In genomic region chr11:80080826-80081728, GRCm38 (mm10) we compare ENCODE assay signal across 8 mouse cellular contexts. TPM values are rescaled to one million over a fixed set of nuclear protein-coding genes. Genes with fewer than 3 reads are reported as not detected.
DNase-seq lines count a peak whose midpoint lies in the region; ATAC-seq and TF ChIP-seq lines count a peak whose summit lies in the region.

Gene Crlf3 (minus strand): TSS chr11:80080991.

- H3K9me3 ChIP-seq in G1E (replicated peaks): peaks cover 7% of the 10 kb centered on the region
- H3K9me3 ChIP-seq in forebrain, postnatal 0 days (ENCODE audit: low read length): no peaks in the 10 kb centered on the region
- H3K9me3 ChIP-seq in lung, embryonic 16.5 days (ENCODE audit: control insufficient read depth, low read length): no peaks in the 10 kb centered on the region

- H3K9ac ChIP-seq in forebrain, postnatal 0 days: peak within 1 kb of the TSS; percentile 79
- peak within 1 kb of the TSS; percentile 99 for H3K9ac ChIP-seq in lung, embryonic 16.5 days (ENCODE audit: low read length)

- H3K4me3 ChIP-seq in G1E (ENCODE audit: low read depth, low read length): peak within 1 kb of the TSS; percentile 91
- peak within 1 kb of the TSS; percentile 77 for H3K4me3 ChIP-seq in forebrain, postnatal 0 days (ENCODE audit: low read depth, low read length)
- peak within 1 kb of the TSS; percentile 99 for H3K4me3 ChIP-seq in lung, embryonic 16.5 days (ENCODE audit: low read length)

- H3K4me1 ChIP-seq in G1E (ENCODE audit: insufficient read depth, low read depth, low read length): peaks cover 61% of the 10 kb centered on the region
- H3K4me1 ChIP-seq in forebrain, postnatal 0 days (ENCODE audit: insufficient read depth): 0 out of 2 replicates have a peak, but pooled peaks cover 5% of the 10 kb centered on the region
- H3K4me1 ChIP-seq in lung, embryonic 16.5 days (replicated peaks; ENCODE audit: control insufficient read depth, insufficient read depth, low read length): peaks cover 12% of the 10 kb centered on the region

- H3K4me2 ChIP-seq in forebrain, postnatal 0 days (ENCODE audit: low read depth): peak within 1 kb of the TSS; percentile 77
- peak within 1 kb of the TSS; percentile 58 for H3K4me2 ChIP-seq in lung, embryonic 16.5 days (ENCODE audit: low read depth, low read length)

- ATAC-seq in G1E (ENCODE audit: extremely low read depth, insufficient number of reproducible peaks, low FRiP score, poor library complexity, severe bottlenecking): peak; percentile 91
- ATAC-seq in forebrain, postnatal 0 days: peak; percentile 98
- peak; percentile 93 to 94 for ATAC-seq in hematopoietic stem cell, adult 5-6 weeks (replicated peaks in 1 of 2; ENCODE audit: insufficient read depth in 1 of 2, low FRiP score in 2 of 2, low TSS enrichment in 1 of 2, low read depth in 1 of 2, poor library complexity in 2 of 2, severe bottlenecking in 2 of 2)
- ATAC-seq in lung, embryonic 16.5 days (ENCODE audit: low read depth): peak; percentile 97

- 4% methylated on average over 55 of the region's 55 CpGs for WGBS in forebrain, postnatal 0 days
- WGBS in lung, embryonic 16.5 days: 1% methylated on average over 54 of the region's 55 CpGs

- TF ChIP-seq CTCF in G1E (IDR thresholded peaks at IDR 0.05; ENCODE audit: low read depth, low read length): no peak
- TF ChIP-seq CTCF in forebrain, postnatal 0 days (IDR thresholded peaks at IDR 0.05; ENCODE audit: low read depth): peak; percentile 51

- H3K27me3 ChIP-seq in G1E (ENCODE audit: insufficient read depth, low read length): no peaks in the 10 kb centered on the region
- H3K27me3 ChIP-seq in forebrain, postnatal 0 days (ENCODE audit: insufficient read depth, low read length): no peaks in the 10 kb centered on the region
- no peaks in the 10 kb centered on the region for H3K27me3 ChIP-seq in lung, embryonic 16.5 days (ENCODE audit: control insufficient read depth, insufficient read depth, low read depth, low read length)

- peaks cover 23% of the 10 kb centered on the region for H3K36me3 ChIP-seq in G1E (replicated peaks)
- H3K36me3 ChIP-seq in forebrain, postnatal 0 days (ENCODE audit: insufficient read depth): no peaks in the 10 kb centered on the region
- H3K36me3 ChIP-seq in lung, embryonic 16.5 days (ENCODE audit: control insufficient read depth, insufficient read depth, low read length): no peaks in the 10 kb centered on the region

- peak; percentile 79 for DNase-seq in G1E (ENCODE audit: low spot score)
- peak; percentile 89 to 94 for DNase-seq in cerebellum, adult 18-20 months
- peak; percentile 90 for DNase-seq in forebrain, postnatal 0 days
- DNase-seq in layer of hippocampus, adult 9-10 months (ENCODE audit: low spot score): peak; percentile 80
- DNase-seq in ovary, postnatal 10 days (ENCODE audit: low spot score): peak; percentile 78
- DNase-seq in thymus, postnatal 10 days (ENCODE audit: low spot score in 2 of 2): peak; percentile 92 to 97

- H3K27ac ChIP-seq in forebrain, postnatal 0 days (ENCODE audit: low read depth, low read length): peak within 1 kb of the TSS; percentile 55; the same call in 1 of the 2 replicates
- H3K27ac ChIP-seq in lung, embryonic 16.5 days (ENCODE audit: low read length): peak within 1 kb of the TSS; percentile 98

RNA-seq across cellular contexts. Expression of gene Crlf3, which starts in this region (rescaled TPM):
- total RNA-seq in G1E (2014; fragmentation: Nextera tagmentation) (132 and 144 TPM in 2 replicates), G1E (2017) (257 and 265 TPM in 2 replicates)
- polyA plus RNA-seq in G1E (2012): 62.4 and 67.6 TPM in 2 replicates
- total RNA-seq in forebrain, postnatal 0 days (2014; rRNA removed): 11.2 and 12.0 TPM in 2 replicates
- 9.6 TPM in 2 replicates for polyA plus RNA-seq in forebrain, postnatal 0 days (2015; fragmentation: Nextera tagmentation; extraction: Ambion mirVana)
- 111 and 192 TPM in 2 replicates for total RNA-seq in hematopoietic stem cell, adult 5-6 weeks (2017)
- 34.6 and 39.6 TPM in 2 replicates for polyA plus RNA-seq in lung, embryonic 16.5 days (2015; fragmentation: Nextera tagmentation; extraction: Ambion mirVana)

Comparison
In these comparisons a context has a peak if more than half of its experiments do, and no peak if none do; other contexts are left out.
1. Peak in every context shown above with its lines: DNase-seq, ATAC-seq, H3K4me3 ChIP-seq and H3K27ac ChIP-seq.